Comparison of ENCODE assay signal across 21 mouse cellular contexts in genomic region chr19:28555181-28555929, GRCm38 (mm10).
DNase-seq lines count a peak whose midpoint lies in the region; ATAC-seq and TF ChIP-seq lines count a peak whose summit lies in the region.
"Had no signal": no experiment of that assay in that cellular context is flagged by ENCODE, and none has a peak within 500 bp of the region (broad histone marks: within the 10 kb centered on the region; RNA-seq: fewer than 3 reads in every experiment).

No protein-coding gene starts in this region.

- H3K4me1 ChIP-seq in kidney, adult 2 months (ENCODE audit: control insufficient read depth, insufficient read depth, low read length): peaks cover 38% of the 10 kb centered on the region
- H3K4me1 ChIP-seq in ES-Bruce4 (ENCODE audit: control insufficient read depth, insufficient read depth, low read length): peaks cover 9% of the 10 kb centered on the region
- H3K4me1 ChIP-seq in ES-E14 (ENCODE audit: control insufficient read depth in 2 of 2, insufficient read depth in 2 of 2, low read length in 2 of 2, poor library complexity in 1 of 2): peaks cover 7 to 19% of the 10 kb centered on the region in 2 experiments; a peak in 2 of 4 replicates
- H3K4me1 ChIP-seq: forebrain, embryonic 15.5 days had no signal

- no peak overlapping the region for H3K4me3 ChIP-seq in kidney, adult 2 months (ENCODE audit: insufficient read depth, low read depth, low read length)
- H3K4me3 ChIP-seq in ES-Bruce4 (ENCODE audit: low read depth, low read length): no peak overlapping the region
- H3K4me3 ChIP-seq in ES-E14 (ENCODE audit: insufficient read depth in 1 of 2, low read depth in 1 of 2, low read length in 2 of 2, poor library complexity in 1 of 2, severe bottlenecking in 1 of 2): no peak overlapping the region
- H3K4me3 ChIP-seq: embryonic facial prominence, embryonic 10.5 days; embryonic facial prominence, embryonic 12.5 days; forebrain, embryonic 13.5 days; forebrain, embryonic 15.5 days had no signal

- in situ Hi-C loops in ES-E14 (cut with MboI; ENCODE audit: low sequenced_read_pairs in 2 of 2, unreplicated experiment in 2 of 2): no loop called here

- no peak for TF ChIP-seq CTCF in kidney, adult 2 months (conservative IDR thresholded peaks at IDR 0.05; ENCODE audit: insufficient read depth, insufficient read length, low read depth, low read length)
- TF ChIP-seq CTCF in ES-Bruce4 (IDR thresholded peaks at IDR 0.05; ENCODE audit: low read depth, low read length): no peak

- H3K27ac ChIP-seq in kidney, adult 2 months (ENCODE audit: insufficient read depth, low read depth, low read length): peak overlapping the region; percentile 56; the same call in 1 of the 2 replicates
- H3K27ac ChIP-seq in ES-Bruce4 (ENCODE audit: insufficient read depth, low read length) (no peak overlapping the region), ES-E14 (ENCODE audit: insufficient read depth, low read depth, low read length, poor library complexity, severe bottlenecking) (no peak overlapping the region)
- H3K27ac ChIP-seq: embryonic facial prominence, embryonic 10.5 days; embryonic facial prominence, embryonic 12.5 days; forebrain, embryonic 13.5 days; forebrain, embryonic 15.5 days had no signal

- no peak for DNase-seq in kidney, adult 2 months
- DNase-seq in kidney, adult 8-10 months: no peak
- DNase-seq in ES-E14 (ENCODE audit: low read depth, low spot score) (no peak), ZHBTc4 (ENCODE audit: low read depth, low spot score) (peak; percentile 43)
- no peak for DNase-seq in layer of hippocampus, postnatal 10 days (ENCODE audit: low spot score in 2 of 2)
- no peak for DNase-seq in thymus, postnatal 0 days (ENCODE audit: low spot score)
- DNase-seq: adrenal gland, adult 2 months; adrenal gland, postnatal 10 days; adrenal gland, postnatal 25 days; cerebellum, adult 11 months; cerebellum, adult 18-20 months; cerebellum, adult 8-10 months; cerebellum, adult 9-11 months; cerebellum, postnatal 14 days; forebrain, postnatal 0 days had no signal

- H3K36me3 ChIP-seq in kidney, adult 2 months (ENCODE audit: control insufficient read depth, insufficient read depth, low read length): no peaks in the 10 kb centered on the region
- H3K36me3 ChIP-seq in ES-Bruce4 (ENCODE audit: control insufficient read depth, insufficient read depth, low read length, poor library complexity, severe bottlenecking) (no peaks in the 10 kb centered on the region), ES-E14 (ENCODE audit: control insufficient read depth, insufficient read depth, low read length, poor library complexity, severe bottlenecking) (no peaks in the 10 kb centered on the region)
- H3K36me3 ChIP-seq: embryonic facial prominence, embryonic 10.5 days; embryonic facial prominence, embryonic 12.5 days; forebrain, embryonic 15.5 days had no signal

- no peak for TF ChIP-seq POLR2A in kidney, adult 2 months (IDR thresholded peaks at IDR 0.05; ENCODE audit: low read depth, low read length)
- no peak for TF ChIP-seq POLR2A in ES-Bruce4 (IDR thresholded peaks at IDR 0.05; ENCODE audit: insufficient read depth, low read length)

- no peaks in the 10 kb centered on the region for H3K27me3 ChIP-seq in kidney, adult 2 months (replicated peaks; ENCODE audit: control insufficient read depth, insufficient read depth, low read length)
- H3K27me3 ChIP-seq in ES-Bruce4 (ENCODE audit: control insufficient read depth, insufficient read depth, low read length, poor library complexity, severe bottlenecking): no peaks in the 10 kb centered on the region
- H3K27me3 ChIP-seq: embryonic facial prominence, embryonic 12.5 days; forebrain, embryonic 15.5 days had no signal

- H3K9me3 ChIP-seq in ES-Bruce4 (replicated peaks; ENCODE audit: control insufficient read depth, insufficient read depth, low read length, poor library complexity, severe bottlenecking): peaks cover 3% of the 10 kb centered on the region; the same call in 1 of the 2 replicates
- no peaks in the 10 kb centered on the region for H3K9me3 ChIP-seq in ES-E14 (ENCODE audit: control insufficient read depth, insufficient read depth, low read depth, low read length)
- H3K9me3 ChIP-seq: embryonic facial prominence, embryonic 10.5 days; embryonic facial prominence, embryonic 12.5 days; forebrain, embryonic 13.5 days; forebrain, embryonic 15.5 days had no signal

- ATAC-seq in megakaryocyte-erythroid progenitor cell, adult 5-6 weeks (replicated peaks; ENCODE audit: low FRiP score, low TSS enrichment, poor library complexity, severe bottlenecking): no peak
- ATAC-seq: forebrain, embryonic 13.5 days; forebrain, embryonic 15.5 days; forebrain, postnatal 0 days had no signal

- 0 out of 2 replicates have a peak, but pooled peaks have one; percentile 7 for TF ChIP-seq EP300 in ES-Bruce4 (IDR thresholded peaks at IDR 0.05; ENCODE audit: insufficient read depth, low read depth, low read length)

- H3K9ac ChIP-seq in ES-Bruce4 (ENCODE audit: low read depth, poor library complexity, severe bottlenecking): no peak overlapping the region
- H3K9ac ChIP-seq in ES-E14 (ENCODE audit: insufficient read depth, low read depth, low read length, poor library complexity, severe bottlenecking): peak overlapping the region; percentile 16; the same call in 1 of the 2 replicates
- H3K9ac ChIP-seq: embryonic facial prominence, embryonic 12.5 days; forebrain, embryonic 13.5 days; forebrain, embryonic 15.5 days; forebrain, postnatal 0 days had no signal

- WGBS in kidney, adult 2 months: 75% methylated on average over 6 of the region's 6 CpGs

TF ChIP-seq in ES-E14, 5 proteins besides CTCF, POLR2A, EP300 and RAD21:
- TF ChIP-seq HCFC1 (IDR thresholded peaks at IDR 0.05; ENCODE audit: borderline replicate concordance, insufficient read depth, low read length) (no peak), MAFK (IDR thresholded peaks at IDR 0.05; ENCODE audit: insufficient read depth, low read depth, low read length) (peak; percentile 89), CHD2 (IDR thresholded peaks at IDR 0.05; ENCODE audit: low read depth, low read length) (no peak), ZNF384 (IDR thresholded peaks at IDR 0.05; ENCODE audit: low read depth, low read length) (no peak), ZC3H11A (IDR thresholded peaks at IDR 0.05; ENCODE audit: borderline replicate concordance, low read depth, low read length) (no peak)
